Mouse (Mus musculus): ENCODE results near the gene C1qtnf3.
"Not testable (repeated sequence)": the region's sequence is repeated elsewhere in the genome, so short reads cannot be mapped to it uniquely, and the experiment has no call there.

C1qtnf3 gene

DNA sequence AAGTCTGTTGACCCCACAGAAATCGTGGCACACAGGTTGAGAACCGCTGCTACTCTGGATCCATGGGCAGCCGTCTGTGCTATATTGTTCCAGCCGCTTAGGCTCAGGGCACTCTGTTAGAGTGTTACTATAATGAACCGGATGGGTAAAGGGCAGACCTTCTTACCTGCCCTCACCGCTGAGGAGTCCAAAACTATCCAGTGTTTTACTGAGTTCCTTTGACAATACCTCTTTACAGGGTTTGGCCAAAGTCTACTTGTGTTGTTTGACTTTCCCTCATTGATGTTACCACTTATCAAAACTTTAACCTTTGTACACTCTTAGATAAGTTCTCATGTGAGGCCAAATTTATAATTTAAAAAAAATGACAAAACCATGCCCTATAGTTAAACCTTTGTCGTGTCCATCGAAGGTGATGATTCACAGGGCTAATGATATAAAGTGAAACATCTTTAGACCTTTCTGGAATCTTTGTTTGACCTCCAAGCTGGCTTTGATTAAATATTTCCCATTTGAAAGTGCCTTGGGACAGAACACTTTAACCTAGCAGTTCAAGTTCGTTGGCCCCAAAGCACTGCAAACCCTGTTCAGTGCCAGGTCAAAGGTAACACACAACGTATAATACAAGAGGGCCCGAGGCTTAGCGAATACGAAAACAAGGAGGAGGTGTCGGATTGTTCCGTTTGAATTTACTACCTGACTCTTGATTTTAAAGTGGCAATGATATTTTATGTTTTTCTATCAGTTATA, 7.3 kb downstream of the C1qtnf3 start:
- DNase-seq (ENCODE audit: low spot score in 2 of 2): no peak

DNA sequence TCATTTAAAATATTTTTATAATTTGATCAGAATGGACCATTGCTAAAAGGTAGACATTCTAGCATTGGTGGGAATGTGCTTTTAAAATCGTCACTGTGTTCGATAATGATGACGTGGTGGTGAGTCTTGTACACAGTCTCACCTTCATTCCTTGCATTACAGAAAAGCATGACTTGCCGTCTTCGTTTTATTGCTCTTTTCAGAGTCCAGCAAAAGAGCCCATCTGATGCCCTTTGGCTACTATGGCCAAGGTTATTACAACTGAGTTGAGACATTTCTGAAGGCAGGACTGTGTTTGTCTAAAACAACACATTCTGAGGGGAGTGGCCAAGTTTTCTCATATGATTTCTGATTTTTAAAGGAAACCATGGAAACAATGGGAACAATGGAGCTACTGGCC, 8.1 kb downstream of the C1qtnf3 start:
- DNase-seq (ENCODE audit: low spot score in 2 of 2): no peak

DNA sequence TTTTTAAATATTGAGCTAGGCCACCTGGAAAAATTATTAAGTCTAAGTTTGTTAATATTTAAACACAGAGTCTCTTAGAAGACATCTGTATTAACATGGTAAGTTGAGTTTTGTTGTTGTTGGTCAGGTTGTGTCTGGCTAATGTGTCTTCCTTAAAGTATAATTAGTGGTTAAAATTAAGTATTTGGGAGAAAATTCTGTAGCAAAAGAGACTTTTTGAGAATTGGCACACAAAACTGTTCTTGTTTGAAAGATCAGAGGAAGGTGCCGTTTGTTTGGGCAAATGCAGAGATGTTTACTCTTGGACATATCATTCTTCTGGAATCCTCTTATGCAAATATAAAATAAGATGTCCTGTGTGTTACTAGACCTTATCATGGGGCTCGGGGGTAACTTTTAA, 10.5 kb downstream of the C1qtnf3 start:
- no peak for DNase-seq (ENCODE audit: low spot score in 2 of 2)

DNA sequence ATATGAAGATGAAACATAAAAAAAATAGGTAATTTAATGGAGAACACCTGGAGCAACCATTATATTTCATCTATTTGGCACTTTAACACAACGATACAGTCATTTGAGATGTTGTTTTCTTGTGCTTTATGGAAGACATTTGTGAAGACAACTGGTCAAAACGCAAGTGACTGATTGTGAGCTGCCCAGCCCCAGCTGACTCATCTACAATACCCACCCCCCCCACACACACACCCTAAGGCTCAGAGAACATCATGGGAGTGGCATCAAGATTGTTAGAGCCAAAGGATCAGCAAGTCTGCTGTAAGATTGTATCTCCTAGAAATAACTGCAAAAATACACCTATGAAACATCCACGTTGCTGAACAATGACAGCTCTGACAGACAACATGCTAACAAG, 17.3 kb downstream of the C1qtnf3 start:
- no peak for DNase-seq (ENCODE audit: low spot score in 2 of 2)

- DNase-seq (ENCODE audit: low spot score in 2 of 2): no peak
Observed at GRCm38 (mm10) chr15:10970777-10971176, 18.6 kb downstream of the C1qtnf3 start.

DNA sequence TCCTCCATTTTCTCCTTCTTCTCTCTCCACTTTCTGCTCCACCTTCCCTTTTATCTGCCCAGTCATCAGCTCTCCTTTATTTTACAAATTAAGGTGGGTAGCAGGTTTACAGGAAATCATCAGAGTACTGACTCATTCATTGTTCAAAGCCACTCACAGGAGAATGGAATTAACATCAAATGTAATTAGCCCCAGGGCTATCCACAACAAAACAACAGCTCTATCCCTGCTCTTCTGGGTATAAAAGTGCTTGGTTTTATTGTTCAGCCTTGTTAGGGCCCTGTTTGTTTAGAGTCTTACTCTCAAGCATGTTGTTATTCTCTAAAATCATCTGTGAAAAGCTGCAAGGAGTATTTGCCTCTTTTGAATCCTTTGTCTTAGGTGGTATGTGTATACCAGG, 25.0 kb downstream of the C1qtnf3 start:
- DNase-seq (ENCODE audit: low spot score in 2 of 2): no peak

DNA sequence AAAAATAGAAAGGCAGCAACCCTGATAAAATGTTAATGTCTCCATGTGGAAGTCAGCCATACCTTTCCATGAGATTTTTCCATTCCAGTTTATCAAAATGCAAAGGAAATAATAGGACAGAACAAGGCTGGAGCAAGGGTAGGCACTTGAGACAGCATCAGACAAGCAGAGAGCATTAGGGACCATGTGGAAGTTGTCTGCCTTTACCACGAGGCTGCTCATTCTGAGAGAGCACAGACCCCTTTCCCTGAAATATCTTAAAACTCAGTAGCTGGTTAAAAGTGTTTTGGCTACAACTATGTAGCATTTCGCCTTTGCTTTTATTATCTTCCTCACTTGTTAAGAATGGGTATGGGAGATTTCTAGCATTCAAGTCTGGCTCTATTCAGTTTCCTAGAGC, 28.6 kb downstream of the C1qtnf3 start:
- DNase-seq (ENCODE audit: low spot score in 2 of 2): no peak

- peak; percentile 73 to 77 for DNase-seq (ENCODE audit: low spot score in 2 of 2)
Observed at GRCm38 (mm10) chr15:10981377-10982063, 29.4 kb downstream of the C1qtnf3 start, which contains the start of gene Amacr. Amacr (plus strand) TSS chr15:10981756.

DNA sequence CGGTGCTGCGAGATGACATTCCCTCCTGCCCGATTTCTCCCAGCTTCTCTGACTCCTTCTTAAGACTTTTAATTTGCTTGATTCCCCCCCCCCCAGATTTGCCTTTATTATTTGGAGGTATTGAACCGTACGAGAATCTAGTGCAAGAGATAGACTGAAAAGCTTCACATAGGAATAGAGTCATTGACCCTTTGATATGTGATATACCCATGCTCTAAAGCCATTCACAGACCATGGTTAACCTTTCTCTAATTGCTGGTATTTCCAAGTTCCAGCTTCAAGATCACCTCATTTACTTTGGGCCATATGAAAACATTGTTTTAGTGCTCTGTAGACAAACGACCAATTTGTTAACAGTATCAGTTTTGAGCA, 29.9 kb downstream of the C1qtnf3 start:
- DNase-seq (ENCODE audit: low spot score in 2 of 2): no peak

GRCm38 (mm10) chr15:10985756-10986155, 33.6 kb downstream of the C1qtnf3 start:
- no peak for DNase-seq (ENCODE audit: low spot score in 2 of 2)

GRCm38 (mm10) chr15:10986477-10986876, 34.3 kb downstream of the C1qtnf3 start:
- not testable (repeated sequence) for DNase-seq (ENCODE audit: low spot score in 2 of 2)

- no peak for DNase-seq (ENCODE audit: low spot score in 2 of 2)
Observed at GRCm38 (mm10) chr15:10990411-10990810, 38.3 kb downstream of the C1qtnf3 start.

GRCm38 (mm10) chr15:10991566-10991965, 39.4 kb downstream of the C1qtnf3 start:
- no peak for DNase-seq (ENCODE audit: low spot score in 2 of 2)

- no peak for DNase-seq (ENCODE audit: low spot score in 2 of 2)
Observed at GRCm38 (mm10) chr15:10999832-11000231, 47.7 kb downstream of the C1qtnf3 start.

DNA sequence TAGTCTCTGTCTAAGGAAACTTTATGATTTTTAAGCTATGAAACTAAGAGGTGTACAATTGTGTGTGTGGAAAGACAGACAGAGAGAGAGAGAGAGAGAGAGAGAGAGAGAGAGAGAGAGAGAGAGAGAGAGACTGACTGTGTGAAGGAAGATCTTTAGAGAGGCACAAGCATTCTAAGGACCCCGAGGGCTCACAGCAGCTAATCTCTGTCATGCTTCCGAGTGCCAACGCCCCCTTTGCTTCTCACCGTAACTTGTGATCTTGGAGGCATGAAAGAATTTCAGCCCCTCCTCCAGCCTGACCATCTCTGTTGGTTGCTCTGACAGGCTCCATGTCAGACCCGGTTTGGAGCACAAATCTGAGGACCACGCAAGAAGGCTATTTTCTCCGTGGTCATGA, 48.3 kb downstream of the C1qtnf3 start, which contains the start of gene Slc45a2:
Gene Slc45a2 (plus strand): TSS at position 301 of the 400 bp plus-strand sequence.
- DNase-seq (ENCODE audit: low spot score in 2 of 2): no peak

- DNase-seq (ENCODE audit: low spot score in 2 of 2): no peak
Observed at GRCm38 (mm10) chr15:11003791-11004190, 51.7 kb downstream of the C1qtnf3 start.

- no peak for DNase-seq (ENCODE audit: low spot score in 2 of 2)
Observed at GRCm38 (mm10) chr15:11004646-11005045, 52.5 kb downstream of the C1qtnf3 start.

GRCm38 (mm10) chr15:11008756-11009155, 56.6 kb downstream of the C1qtnf3 start:
- DNase-seq (ENCODE audit: low spot score in 2 of 2): no peak

- no peak for DNase-seq (ENCODE audit: low spot score in 2 of 2)
Observed at GRCm38 (mm10) chr15:11010976-11011548, 58.9 kb downstream of the C1qtnf3 start.

- no peak for DNase-seq (ENCODE audit: low spot score in 2 of 2)
Observed at GRCm38 (mm10) chr15:11014931-11015330, 62.8 kb downstream of the C1qtnf3 start.

DNA sequence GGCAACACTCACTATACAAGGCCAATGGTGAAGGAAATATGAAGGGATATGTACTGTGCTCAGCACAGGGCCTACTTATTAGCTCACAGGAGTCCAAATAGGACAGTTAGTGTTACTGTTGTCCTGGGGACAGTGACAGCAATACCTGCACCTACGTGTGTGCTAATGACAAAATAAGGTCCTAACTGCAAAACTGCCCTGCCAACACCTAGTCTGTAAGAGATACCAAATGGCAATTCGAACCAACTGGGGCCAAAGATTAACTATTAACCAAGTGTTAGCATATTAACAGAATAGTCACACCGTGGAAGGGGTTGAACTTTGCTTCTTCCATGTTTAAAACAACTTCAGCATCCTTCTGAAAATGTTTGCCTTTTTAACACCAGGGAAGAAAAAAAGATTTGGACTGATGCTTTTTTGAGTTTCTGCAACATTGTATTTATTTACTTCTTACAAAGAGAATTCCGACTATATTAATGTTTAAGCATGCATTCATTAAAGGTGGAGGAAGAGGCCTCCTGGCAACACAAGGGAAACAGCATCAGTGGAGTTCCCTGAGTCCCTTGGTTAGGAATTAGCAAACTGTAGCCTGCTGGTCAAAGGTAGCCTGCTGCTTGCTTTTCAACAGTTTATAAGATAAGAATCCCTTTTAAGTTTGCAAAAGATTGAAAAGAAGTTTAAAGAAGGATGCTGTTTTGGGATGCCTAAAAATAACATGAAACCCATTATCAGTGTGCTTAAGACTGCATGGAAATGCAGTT, 74.8 kb downstream of the C1qtnf3 start:
- no peak for DNase-seq (ENCODE audit: low spot score in 2 of 2)

Measured in frontal cortex, postnatal 14 days (tissue).